Mouse (Mus musculus) neural tube, embryonic 10.5 days (tissue): ENCODE data around the gene Cdh13.
"Not testable (repeated sequence)": the region's sequence is repeated elsewhere in the genome, so short reads cannot be mapped to it uniquely, and the experiment has no call there.

Experiments used
- DNase-seq: peaks from one replicate; pipeline ENCODE4 v3.0.0-alpha.2; 2017; ENCODE audit warnings: low spot score; ENCODE audit errors: extremely low spot score

Gene Cdh13

GRCm38 (mm10) chr8:119344190-119344856 is 1060.8 kb downstream of the Cdh13 start, which contains the start of gene Hsbp1:
Gene Hsbp1 (plus strand): TSS chr8:119344488.
- peak; percentile 96 for DNase-seq

- DNase-seq = no peak
Measured at GRCm38 (mm10) chr8:119345029-119345682, 1061.6 kb downstream of the Cdh13 start.

- no peak for DNase-seq
Measured at GRCm38 (mm10) chr8:119345683-119346075, 1062.1 kb downstream of the Cdh13 start.

- no peak for DNase-seq
Measured at GRCm38 (mm10) chr8:119351647-119352046, 1068.1 kb downstream of the Cdh13 start.

DNA sequence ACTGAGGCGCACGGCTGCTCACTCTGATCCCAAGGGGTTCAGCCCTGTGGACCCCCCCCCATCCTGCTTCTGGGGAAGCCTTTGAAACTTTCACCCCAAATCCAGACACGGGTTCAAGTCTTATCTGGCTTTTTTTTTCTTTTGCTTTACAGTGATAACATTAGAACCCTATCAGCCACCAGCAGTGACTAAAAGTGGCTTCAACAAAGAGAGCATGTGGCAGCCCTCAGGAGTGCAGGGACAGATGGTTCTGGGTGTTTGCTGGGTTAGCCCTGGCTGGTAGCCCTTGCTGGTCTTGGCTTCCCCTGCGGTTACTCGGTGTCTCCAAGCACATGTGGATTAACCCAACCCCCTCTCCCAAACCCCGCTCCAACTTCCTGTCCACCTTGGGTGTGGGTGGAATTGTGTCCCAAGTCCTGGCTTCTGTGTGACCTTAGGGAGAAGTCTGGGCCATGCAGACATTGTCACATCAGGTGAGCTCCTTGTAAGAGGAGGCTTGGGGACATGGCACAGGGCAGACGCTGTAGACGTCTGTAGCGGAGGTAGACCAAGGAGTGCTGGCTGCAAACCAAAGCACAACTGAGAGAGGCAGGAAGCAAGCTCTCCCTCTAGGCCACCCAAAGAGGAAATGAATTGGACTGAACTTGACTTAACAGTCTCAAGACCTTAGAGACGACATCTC is 1069.6 kb downstream of the Cdh13 start:
- no peak for DNase-seq

- no peak for DNase-seq
Measured at GRCm38 (mm10) chr8:119353659-119354023, 1070.1 kb downstream of the Cdh13 start.

DNA sequence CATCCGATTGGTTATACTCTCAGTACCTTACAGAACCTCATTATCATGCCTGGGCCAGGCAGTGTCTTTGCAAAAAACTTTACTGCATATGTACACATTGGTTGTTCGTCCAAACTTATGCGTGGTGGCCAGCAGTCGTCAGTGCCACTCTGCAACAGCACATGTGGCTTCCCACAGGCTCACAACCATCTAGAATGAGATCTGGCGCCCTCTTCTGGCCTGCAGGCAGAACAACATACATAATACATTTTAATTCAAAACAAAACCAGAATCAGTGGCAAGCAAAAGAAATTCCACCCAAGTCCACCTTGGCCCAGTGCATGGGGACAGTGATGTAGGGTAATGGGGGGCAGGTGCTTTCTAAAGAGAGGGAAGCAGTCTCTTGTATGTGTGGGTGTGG is 1073.1 kb downstream of the Cdh13 start:
- DNase-seq = not testable (repeated sequence)

- no peak for DNase-seq
Measured at GRCm38 (mm10) chr8:119358175-119358574, 1074.6 kb downstream of the Cdh13 start.

GRCm38 (mm10) chr8:119358836-119359235 is 1075.3 kb downstream of the Cdh13 start:
- peak; percentile 61 for DNase-seq

GRCm38 (mm10) chr8:119360686-119361295 is 1077.3 kb downstream of the Cdh13 start:
- DNase-seq = no peak
